Mouse (Mus musculus): ENCODE measurements around the gene Rela.

DNA sequence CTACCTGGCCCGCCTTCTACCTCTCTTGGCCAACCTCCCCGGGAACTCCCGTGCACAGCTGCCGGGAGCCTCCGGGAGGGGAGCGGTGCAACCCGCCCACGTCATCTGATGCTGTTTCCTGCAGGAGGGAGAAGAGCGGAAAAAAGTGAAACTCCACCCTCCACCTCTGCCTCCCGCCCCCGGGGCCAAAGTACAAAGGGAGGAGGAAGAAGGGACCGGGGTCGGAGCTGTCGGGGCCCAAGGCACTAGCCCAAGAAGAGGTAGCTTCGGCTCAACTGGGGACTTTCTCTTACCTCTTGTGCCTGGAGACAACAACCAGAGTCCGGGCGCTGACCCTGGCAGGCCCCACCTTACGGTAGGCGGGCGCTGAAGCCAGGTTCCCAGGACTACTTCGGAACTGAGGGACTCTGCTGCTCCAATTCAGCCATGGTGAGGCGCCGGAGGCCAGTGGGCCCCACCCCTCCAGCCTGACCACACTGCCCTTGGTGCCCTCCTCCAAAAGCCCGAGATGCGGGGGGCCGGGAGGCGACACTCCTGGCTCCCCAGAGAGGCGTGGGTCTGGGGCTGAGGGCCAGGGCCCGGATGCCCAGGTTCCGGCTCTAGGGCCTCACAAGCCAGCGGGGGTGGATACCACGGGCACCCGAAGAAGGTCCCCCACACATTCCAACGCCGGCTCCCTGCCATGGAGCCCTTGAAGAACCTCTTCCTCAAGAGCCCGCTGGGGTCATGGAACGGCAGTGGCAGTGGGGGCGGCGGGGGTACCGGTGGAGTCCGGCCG, 52.5 kb downstream of the Rela start:
- TF ChIP-seq CTCF (IDR thresholded peaks at IDR 0.05; ENCODE audit: low read depth, low read length), result no peak
- no peak for TF ChIP-seq GATA1 (IDR thresholded peaks at IDR 0.05; ENCODE audit: borderline replicate concordance, low read length)
